Mouse (Mus musculus) neural tube, embryonic 10.5 days (tissue): ENCODE data around the gene Usp10.

Source experiments
- DNase-seq: peaks from one replicate; pipeline ENCODE4 v3.0.0-alpha.2; 2017; ENCODE audit warnings: low spot score; ENCODE audit errors: extremely low spot score

Gene Usp10

GRCm38 (mm10) chr8:119909944-119910546 lies at the start of gene Usp10:
TSS of gene Usp10 (plus strand) at chr8:119910360.
- DNase-seq = no peak

- DNase-seq = peak; percentile 98
These were observed 48.3 kb upstream of the Usp10 start, which contains the start of gene Klhl36 for GRCm38 (mm10) chr8:119861706-119862389. TSS of gene Klhl36 (plus strand) at chr8:119862266.

- no peak for DNase-seq
These were observed 47.8 kb upstream of the Usp10 start for GRCm38 (mm10) chr8:119862390-119862734.

- DNase-seq = no peak
These were observed 47.4 kb upstream of the Usp10 start for GRCm38 (mm10) chr8:119862749-119863148.

- no peak for DNase-seq
These were observed 40.5 kb upstream of the Usp10 start for GRCm38 (mm10) chr8:119869616-119870015.

- DNase-seq = no peak
These were observed 37.0 kb upstream of the Usp10 start for GRCm38 (mm10) chr8:119873181-119873580.

- DNase-seq = no peak
These were observed 28.9 kb upstream of the Usp10 start for GRCm38 (mm10) chr8:119881301-119881700.

- DNase-seq = no peak
These were observed 28.2 kb upstream of the Usp10 start for GRCm38 (mm10) chr8:119881917-119882316.

- DNase-seq = no peak
These were observed 26.9 kb upstream of the Usp10 start for GRCm38 (mm10) chr8:119883281-119883680.

- DNase-seq = no peak
These were observed 24.5 kb upstream of the Usp10 start for GRCm38 (mm10) chr8:119885612-119886011.

- DNase-seq = peak; percentile 68
These were observed 23.0 kb upstream of the Usp10 start for GRCm38 (mm10) chr8:119887130-119887529.

- DNase-seq = no peak
These were observed 22.1 kb upstream of the Usp10 start for GRCm38 (mm10) chr8:119888012-119888411.

GRCm38 (mm10) chr8:119897069-119897468 lies 13.1 kb upstream of the Usp10 start:
- DNase-seq = no peak

GRCm38 (mm10) chr8:119897933-119898332 lies 12.2 kb upstream of the Usp10 start:
- peak; percentile 37 for DNase-seq

GRCm38 (mm10) chr8:119901349-119901748 lies 8.8 kb upstream of the Usp10 start:
- no peak for DNase-seq

- no peak for DNase-seq
These were observed 8.2 kb upstream of the Usp10 start for GRCm38 (mm10) chr8:119901952-119902351.

- DNase-seq = no peak
These were observed 5.7 kb upstream of the Usp10 start for GRCm38 (mm10) chr8:119904323-119904911.

- peak; percentile 93 for DNase-seq
These were observed 542 bp downstream of the Usp10 start, which contains the start of gene Gm20388 for GRCm38 (mm10) chr8:119910547-119911257. TSS of gene Gm20388 (plus strand) at chr8:119910841.

- DNase-seq = no peak
These were observed 1.2 kb downstream of the Usp10 start for GRCm38 (mm10) chr8:119911258-119911962.

- no peak for DNase-seq
These were observed 2.5 kb downstream of the Usp10 start for GRCm38 (mm10) chr8:119912643-119913042.

- no peak for DNase-seq
These were observed 3.0 kb downstream of the Usp10 start for GRCm38 (mm10) chr8:119913181-119913580.
